Mouse (Mus musculus) heart, embryonic 12.5 days (tissue): ENCODE measurements at regions not wholly inside any gene's neighbourhood (a gene's known extent, or its start where the extent isn't known, plus 50 kb on each side); places are given as distances from the start of the nearest gene placed in this dataset.

Experiments used
- ATAC-seq: fragments of 200-750 bp; cut with Nextera tagmentation; 2 replicates; pipeline ENCODE4 v1.8.0; 2017; ENCODE audit warnings: moderate TSS enrichment, moderate library complexity; ENCODE audit not compliant: insufficient number of reproducible peaks, low FRiP score
- H3K27ac ChIP-seq: fragments of 300-500 bp; sonication (generic); 2 replicates; pipeline ENCODE4 v1.5.1; 2016; ENCODE audit warnings: mild to moderate bottlenecking, moderate library complexity; ENCODE audit not compliant: poor library complexity, severe bottlenecking
- H3K27me3 ChIP-seq: fragments of 300-500 bp; sonication (generic); replicated peaks from 2 replicates; pipeline ENCODE4 v1.6.1; 2016; ENCODE audit warnings: mild to moderate bottlenecking, moderate library complexity
- H3K36me3 ChIP-seq: fragments of 300-500 bp; sonication (generic); 2 replicates; pipeline ENCODE4 v1.6.1; 2016; ENCODE audit warnings: mild to moderate bottlenecking, moderate library complexity
- H3K4me1 ChIP-seq: fragments of 300-500 bp; sonication (generic); replicated peaks from 2 replicates; pipeline ENCODE4 v1.6.1; 2016; ENCODE audit warnings: mild to moderate bottlenecking
- H3K4me2 ChIP-seq: fragments of 300-500 bp; sonication (generic); 2 replicates; pipeline ENCODE4 v1.6.1; 2016; ENCODE audit warnings: mild to moderate bottlenecking, moderate library complexity
- H3K4me3 ChIP-seq: fragments of 300-500 bp; sonication (generic); 2 replicates; pipeline ENCODE4 v1.5.1; 2016; ENCODE audit warnings: mild to moderate bottlenecking
- H3K9ac ChIP-seq: fragments of 300-500 bp; sonication (generic); 2 replicates; pipeline ENCODE4 v1.6.1; 2016; ENCODE audit warnings: mild to moderate bottlenecking, moderate library complexity
- H3K9me3 ChIP-seq: fragments of 300-500 bp; sonication (generic); replicated peaks from 2 replicates; pipeline ENCODE4 v1.6.1; 2016; ENCODE audit warnings: mild to moderate bottlenecking, moderate library complexity
- WGBS: fragments of 180-500 bp; shearing (Covaris S2); methylation state at CpG from one replicate; pipeline ENCODE4 v1.1.7; 2016; 5-methylcytosine and 5-hydroxymethylcytosine counted together

DNA sequence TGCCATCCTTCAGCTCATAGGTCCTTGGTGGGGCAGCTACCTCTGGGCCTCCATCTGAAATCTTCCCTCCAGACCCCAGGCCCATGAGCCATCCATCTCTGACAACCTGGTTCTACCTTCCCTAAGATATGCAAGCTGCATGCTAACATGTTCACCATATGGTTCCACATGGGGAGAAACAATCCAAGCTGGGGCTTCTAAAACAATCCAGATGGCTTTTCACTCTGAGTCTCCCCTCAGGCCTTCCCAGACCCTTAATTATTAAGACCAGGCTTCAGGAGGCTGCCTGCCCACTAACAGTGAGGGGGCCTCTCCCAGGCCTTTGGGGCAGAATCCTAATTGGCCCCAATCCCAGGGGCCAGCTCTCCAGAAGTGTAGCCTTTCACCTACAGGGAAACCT, 71.1 kb upstream of the Sfswap start:
- Histone ChIP-seq H3K9ac (no peak overlapping the region), H3K27ac (no peak overlapping the region), H3K27me3 (no peaks in the 10 kb centered on the region), H3K4me3 (no peak overlapping the region), H3K4me1 (no peaks in the 10 kb centered on the region), H3K36me3 (no peaks in the 10 kb centered on the region), H3K4me2 (no peak overlapping the region), H3K9me3 (no peaks in the 10 kb centered on the region)
- no peak for ATAC-seq

GRCm38 (mm10) chr5:129430330-129430729, 70.7 kb upstream of the Sfswap start:
- Histone ChIP-seq H3K4me3 (no peak overlapping the region), H3K4me2 (no peak overlapping the region), H3K4me1 (no peaks in the 10 kb centered on the region), H3K9me3 (no peaks in the 10 kb centered on the region), H3K9ac (no peak overlapping the region), H3K27ac (no peak overlapping the region), H3K27me3 (no peaks in the 10 kb centered on the region), H3K36me3 (no peaks in the 10 kb centered on the region)
- no peak for ATAC-seq
- 81% methylated on average over 3 of the region's 3 CpGs for WGBS

GRCm38 (mm10) chr5:129449931-129450573, 51.0 kb upstream of the Sfswap start:
- Histone ChIP-seq H3K4me3 (no peak overlapping the region), H3K9ac (no peak overlapping the region), H3K4me1 (peaks cover 7% of the 10 kb centered on the region), H3K9me3 (peaks cover 4% of the 10 kb centered on the region; the same call in 1 of the 2 replicates), H3K36me3 (no peaks in the 10 kb centered on the region), H3K27me3 (peaks cover 6% of the 10 kb centered on the region), H3K4me2 (no peak overlapping the region), H3K27ac (no peak overlapping the region)
- no peak for ATAC-seq
- 58% methylated on average over 7 of the region's 7 CpGs for WGBS
